Mouse (Mus musculus): Measurements from ENCODE around the gene Gm5127. TPM values are rescaled to one million over a fixed set of nuclear protein-coding genes. Genes with fewer than 3 reads are reported as not detected.

The Gm5127 gene
- total and polyA plus RNA-seq, 3 experiments = not detected

DNA sequence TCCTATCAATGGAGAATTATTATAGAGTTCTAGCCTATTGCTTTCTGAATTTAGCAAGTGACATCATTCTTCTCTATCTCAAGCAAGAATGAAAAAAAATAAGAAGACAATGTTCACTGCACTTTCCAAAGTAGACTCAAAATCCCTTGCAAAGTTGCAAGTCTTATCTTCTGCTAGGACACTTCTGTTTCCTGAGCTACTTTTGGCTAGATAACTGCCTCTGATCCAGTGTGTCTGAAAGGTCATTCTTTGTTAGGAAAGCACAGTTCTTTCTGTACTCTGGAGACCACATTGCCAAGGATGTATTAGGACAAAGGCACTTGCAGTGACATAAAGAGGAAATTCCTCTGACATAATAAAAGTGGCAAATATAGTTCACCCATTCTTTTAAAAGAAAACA, 159.3 kb downstream of the Gm5127 start:
- DNase-seq (ENCODE audit: low spot score) = no peak
- no peak for ATAC-seq (ENCODE audit: extremely low read depth, insufficient number of reproducible peaks, low FRiP score, poor library complexity, severe bottlenecking)
- Histone ChIP-seq H3K4me3 (ENCODE audit: low read depth, low read length) (no peak overlapping the region), H3K27me3 (ENCODE audit: insufficient read depth, low read length) (no peaks in the 10 kb centered on the region), H3K9me3 (replicated peaks) (no peaks in the 10 kb centered on the region), H3K4me1 (ENCODE audit: insufficient read depth, low read depth, low read length) (no peaks in the 10 kb centered on the region), H3K36me3 (replicated peaks) (no peaks in the 10 kb centered on the region)
- TF ChIP-seq TAL1 (conservative IDR thresholded peaks at IDR 0.05; ENCODE audit: low read depth, low read length) = no peak
- TF ChIP-seq GATA1 (IDR thresholded peaks at IDR 0.05; ENCODE audit: borderline replicate concordance, low read length) = no peak
- no peak for TF ChIP-seq POLR2AphosphoS5 (IDR thresholded peaks at IDR 0.05; ENCODE audit: insufficient replicate concordance, low read depth, low read length)
- TF ChIP-seq GATA2 (IDR thresholded peaks at IDR 0.05; ENCODE audit: borderline replicate concordance, low read depth, low read length) = no peak
- TF ChIP-seq CTCF (IDR thresholded peaks at IDR 0.05; ENCODE audit: low read depth, low read length) = no peak

DNA sequence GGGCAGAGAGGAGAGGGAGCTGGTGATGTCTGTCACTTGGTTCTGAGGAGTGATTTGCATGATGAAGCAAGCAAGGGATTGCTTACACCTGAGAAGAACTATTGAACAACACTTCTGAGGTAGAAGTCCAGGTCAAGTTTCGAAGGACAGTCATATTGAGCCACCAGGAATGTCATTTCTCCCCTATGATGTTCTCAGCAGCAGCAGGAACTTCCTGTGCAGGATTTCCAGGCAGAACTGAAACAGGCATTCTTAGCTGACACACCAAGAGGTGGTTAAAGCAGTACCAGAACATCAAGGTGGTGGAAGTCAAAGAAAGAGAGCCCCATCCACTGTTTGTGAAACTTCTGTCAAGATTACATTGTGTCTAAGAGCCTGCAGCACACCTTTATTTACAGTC, 172.3 kb downstream of the Gm5127 start:
- no peaks in the 10 kb centered on the region for H3K4me1 ChIP-seq (ENCODE audit: insufficient read depth, low read depth, low read length)
- H3K9me3 ChIP-seq (replicated peaks) = no peaks in the 10 kb centered on the region
- TF ChIP-seq CTCF (IDR thresholded peaks at IDR 0.05; ENCODE audit: low read depth, low read length) (no peak), GATA2 (IDR thresholded peaks at IDR 0.05; ENCODE audit: borderline replicate concordance, low read depth, low read length) (no peak), GATA1 (IDR thresholded peaks at IDR 0.05; ENCODE audit: borderline replicate concordance, low read length) (no peak), TAL1 (conservative IDR thresholded peaks at IDR 0.05; ENCODE audit: low read depth, low read length) (no peak), POLR2AphosphoS5 (IDR thresholded peaks at IDR 0.05; ENCODE audit: insufficient replicate concordance, low read depth, low read length) (no peak)
- no peaks in the 10 kb centered on the region for H3K27me3 ChIP-seq (ENCODE audit: insufficient read depth, low read length)
- H3K4me3 ChIP-seq (ENCODE audit: low read depth, low read length) = no peak overlapping the region
- ATAC-seq (ENCODE audit: extremely low read depth, insufficient number of reproducible peaks, low FRiP score, poor library complexity, severe bottlenecking) (no peak), DNase-seq (ENCODE audit: low spot score) (no peak)
- H3K36me3 ChIP-seq (replicated peaks) = no peaks in the 10 kb centered on the region

Other genes with a start within 250 kb of the Gm5127 start
- gene Fndc3c1, start 97.8 kb upstream of the Gm5127 start, total RNA-seq (2014; fragmentation: Nextera tagmentation) = not detected in 2 replicates
- gene Fndc3c1, start 97.8 kb upstream of the Gm5127 start, total RNA-seq (2017) = 0.06 TPM in 1 of 2 replicates, not detected in the other
- gene Fndc3c1, start 97.8 kb upstream of the Gm5127 start, polyA plus RNA-seq (2012) = not detected in 2 replicates
- gene Cysltr1, start 20.5 kb downstream of the Gm5127 start, total RNA-seq (2014; fragmentation: Nextera tagmentation) = 0.39 and 1.9 TPM in 2 replicates
- gene Cysltr1, start 20.5 kb downstream of the Gm5127 start, total RNA-seq (2017) = 0.35 and 0.98 TPM in 2 replicates
- not detected in 2 replicates for gene Cysltr1, start 20.5 kb downstream of the Gm5127 start, polyA plus RNA-seq (2012)

All from G1E (cell line).